Mouse (Mus musculus): ENCODE measurements around the gene Ttll4. TPM values are rescaled to one million over a fixed set of nuclear protein-coding genes. Genes with fewer than 3 reads are reported as not detected.

Ttll4 gene
- polyA plus RNA-seq, 1 experiment from 2014 or later, result 18.2 TPM

- peak; percentile 68 for ATAC-seq
- 3% methylated on average over 35 of the region's 35 CpGs for WGBS
- peak within 1 kb of the TSS; percentile 68 for H3K9ac ChIP-seq (replicated peaks)
- H3K4me2 ChIP-seq (replicated peaks), result peak within 1 kb of the TSS; percentile 80
- H3K9me3 ChIP-seq, result no peaks in the 10 kb centered on the region
- H3K4me1 ChIP-seq (replicated peaks), result peaks cover 13% of the 10 kb centered on the region
- peaks cover 20% of the 10 kb centered on the region for H3K27me3 ChIP-seq
- no peaks in the 10 kb centered on the region for H3K36me3 ChIP-seq
- H3K4me3 ChIP-seq (replicated peaks), result peak within 1 kb of the TSS; percentile 44
- no peak within 1 kb of the TSS for H3K27ac ChIP-seq
These were observed 51.7 kb downstream of the Ttll4 start, which contains the start of gene Cyp27a1 for GRCm38 (mm10) chr1:74713099-74713858. Gene Cyp27a1, plus strand, starts transcription at chr1:74713574.

DNA sequence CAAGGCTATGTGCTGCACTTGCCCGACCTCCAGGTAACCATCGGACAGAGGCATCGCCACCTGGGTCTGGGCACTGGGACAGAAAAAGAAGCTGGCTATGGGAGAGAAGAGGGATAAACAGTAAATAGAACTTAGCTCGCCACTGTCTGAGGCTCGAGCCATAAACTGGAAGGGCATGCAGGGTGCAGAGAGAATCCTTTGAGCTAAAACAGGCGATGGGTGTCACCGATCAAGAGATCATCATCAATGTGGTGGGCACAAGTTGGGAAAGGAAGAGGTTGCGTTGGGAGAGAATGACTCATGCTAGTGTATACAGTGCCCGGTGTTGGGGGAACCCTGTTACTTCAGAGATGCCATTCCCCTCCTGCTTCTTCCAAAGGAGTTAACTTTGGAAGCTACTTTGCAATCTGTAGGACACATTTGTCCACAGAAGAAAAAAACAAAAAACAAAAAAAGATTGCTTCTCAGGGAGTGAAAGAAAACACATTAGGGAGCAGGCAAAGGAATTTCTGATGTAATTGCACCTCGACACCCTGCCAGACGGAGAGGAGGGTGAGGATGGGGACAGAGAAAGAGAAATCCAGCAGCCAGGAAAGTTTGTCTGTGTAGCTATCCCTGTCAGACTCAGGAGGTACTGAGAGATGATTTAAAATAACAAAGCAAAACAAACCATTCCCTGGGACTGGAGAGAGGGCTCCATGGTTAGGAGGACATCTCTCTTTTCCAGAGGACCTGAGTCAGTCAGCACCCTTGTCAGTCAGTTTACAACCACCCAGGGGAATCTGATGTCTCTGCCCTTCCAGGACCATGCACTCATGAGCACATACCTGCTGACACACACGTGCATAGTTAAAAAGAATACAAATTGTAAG lies 52.5 kb downstream of the Ttll4 start:
- Histone ChIP-seq H3K27me3 (peaks cover 20% of the 10 kb centered on the region), H3K27ac (no peak overlapping the region), H3K4me2 (replicated peaks) (peak overlapping the region; percentile 80), H3K9me3 (no peaks in the 10 kb centered on the region), H3K36me3 (no peaks in the 10 kb centered on the region), H3K4me3 (replicated peaks) (peak overlapping the region; percentile 44), H3K9ac (replicated peaks) (peak overlapping the region; percentile 68), H3K4me1 (replicated peaks) (peaks cover 13% of the 10 kb centered on the region)
- 30% methylated on average over 12 of the region's 12 CpGs for WGBS
- no peak; the same call in 1 of the 2 replicates for ATAC-seq

DNA sequence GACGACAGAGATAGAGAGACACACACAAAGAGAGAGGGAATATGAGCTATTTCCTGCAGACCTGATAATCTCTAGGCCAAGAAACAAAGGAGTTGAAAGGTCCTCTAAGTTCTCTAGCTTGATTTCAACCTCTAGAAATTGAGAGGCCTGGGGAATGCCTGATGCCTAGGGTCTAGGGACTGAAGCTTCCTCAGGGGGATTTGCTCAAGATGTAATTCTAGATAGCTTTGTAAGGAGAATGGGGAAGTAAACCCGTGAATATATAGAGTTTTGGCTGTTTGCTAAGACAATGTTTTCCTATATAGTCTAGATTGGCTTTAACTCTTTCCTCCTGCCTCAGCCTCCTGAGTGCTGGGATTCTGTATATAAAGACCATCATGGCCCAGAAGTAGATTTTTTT lies 53.4 kb downstream of the Ttll4 start:
- Histone ChIP-seq H3K4me3 (replicated peaks) (no peak overlapping the region), H3K9ac (replicated peaks) (no peak overlapping the region), H3K4me1 (replicated peaks) (peaks cover 13% of the 10 kb centered on the region), H3K27me3 (peaks cover 20% of the 10 kb centered on the region), H3K4me2 (replicated peaks) (no peak overlapping the region), H3K27ac (no peak overlapping the region), H3K9me3 (no peaks in the 10 kb centered on the region), H3K36me3 (no peaks in the 10 kb centered on the region)
- 49% methylated on average over 2 of the region's 2 CpGs for WGBS
- ATAC-seq, result no peak

DNA sequence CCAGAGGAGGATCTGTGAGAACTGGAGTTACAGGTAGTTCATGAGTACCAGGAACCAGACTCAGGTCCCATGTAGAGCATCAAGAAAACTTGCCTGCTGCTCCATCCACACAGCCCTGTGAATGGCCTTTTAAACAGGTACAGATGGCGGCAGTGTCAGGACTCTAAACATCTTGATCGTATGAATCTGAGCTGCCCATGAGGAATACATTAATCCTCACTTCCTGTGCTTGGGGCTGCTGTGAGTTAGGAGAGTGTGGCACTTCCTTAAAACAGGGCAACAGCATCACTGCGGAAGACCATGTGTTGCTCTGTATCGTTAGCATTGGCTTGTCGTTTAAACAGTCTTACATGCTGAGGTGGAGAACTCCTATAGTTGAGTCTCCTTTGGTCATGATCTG lies 53.9 kb downstream of the Ttll4 start:
- ATAC-seq, result no peak
- Histone ChIP-seq H3K27ac (no peak overlapping the region), H3K9ac (replicated peaks) (no peak overlapping the region), H3K9me3 (no peaks in the 10 kb centered on the region), H3K4me2 (replicated peaks) (no peak overlapping the region), H3K36me3 (no peaks in the 10 kb centered on the region), H3K4me3 (replicated peaks) (no peak overlapping the region), H3K4me1 (replicated peaks) (peaks cover 13% of the 10 kb centered on the region), H3K27me3 (peaks cover 20% of the 10 kb centered on the region)
- WGBS, result 90% methylated on average over 5 of the region's 5 CpGs

GRCm38 (mm10) chr1:74715886-74716285 lies 54.3 kb downstream of the Ttll4 start:
- Histone ChIP-seq H3K4me3 (replicated peaks) (no peak overlapping the region), H3K27me3 (peaks cover 20% of the 10 kb centered on the region), H3K9ac (replicated peaks) (no peak overlapping the region), H3K36me3 (no peaks in the 10 kb centered on the region), H3K9me3 (no peaks in the 10 kb centered on the region), H3K27ac (no peak overlapping the region), H3K4me1 (replicated peaks) (peaks cover 13% of the 10 kb centered on the region), H3K4me2 (replicated peaks) (no peak overlapping the region)
- WGBS, result 89% methylated on average over 6 of the region's 6 CpGs
- no peak for ATAC-seq

GRCm38 (mm10) chr1:74718113-74718512 lies 56.6 kb downstream of the Ttll4 start:
- no peak for ATAC-seq
- 92% methylated on average over 8 of the region's 8 CpGs for WGBS
- Histone ChIP-seq H3K9ac (replicated peaks) (no peak overlapping the region), H3K36me3 (no peaks in the 10 kb centered on the region), H3K4me3 (replicated peaks) (no peak overlapping the region), H3K4me2 (replicated peaks) (no peak overlapping the region), H3K27me3 (peaks cover 19% of the 10 kb centered on the region), H3K4me1 (replicated peaks) (peaks cover 8% of the 10 kb centered on the region), H3K9me3 (no peaks in the 10 kb centered on the region), H3K27ac (no peak overlapping the region)

- WGBS, result 68% methylated on average over 3 of the region's 3 CpGs
- Histone ChIP-seq H3K9ac (replicated peaks) (no peak overlapping the region), H3K9me3 (0 out of 2 replicates have a peak, but pooled peaks cover 4% of the 10 kb centered on the region), H3K27ac (no peak overlapping the region), H3K4me3 (replicated peaks) (no peak overlapping the region), H3K36me3 (no peaks in the 10 kb centered on the region), H3K27me3 (peaks cover 7% of the 10 kb centered on the region), H3K4me1 (replicated peaks) (no peaks in the 10 kb centered on the region), H3K4me2 (replicated peaks) (no peak overlapping the region)
- ATAC-seq, result no peak
These were observed 57.7 kb downstream of the Ttll4 start for GRCm38 (mm10) chr1:74719281-74719680.

DNA sequence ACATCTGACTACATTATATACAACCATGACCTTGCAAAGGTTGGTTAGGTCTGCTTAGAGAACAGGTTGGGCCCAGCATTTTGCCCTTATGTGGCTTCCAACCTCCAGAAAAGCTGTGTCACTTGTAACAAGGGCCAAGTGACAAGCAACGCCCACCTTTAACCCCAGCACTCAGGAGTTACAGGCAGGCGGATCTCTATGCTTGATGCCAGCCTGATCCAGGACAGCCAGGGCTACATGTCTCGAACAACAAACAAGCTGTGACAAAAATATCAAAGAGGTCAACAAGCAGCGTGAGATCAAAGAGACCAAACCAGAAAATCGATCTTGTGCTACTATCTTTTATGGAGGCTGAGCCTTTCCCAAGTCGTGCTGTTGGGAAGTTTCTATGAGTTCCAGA lies 60.1 kb downstream of the Ttll4 start:
- ATAC-seq, result no peak
- Histone ChIP-seq H3K9me3 (0 out of 2 replicates have a peak, but pooled peaks cover 4% of the 10 kb centered on the region), H3K36me3 (no peaks in the 10 kb centered on the region), H3K9ac (replicated peaks) (no peak overlapping the region), H3K4me2 (replicated peaks) (no peak overlapping the region), H3K27me3 (no peaks in the 10 kb centered on the region), H3K4me3 (replicated peaks) (no peak overlapping the region), H3K27ac (no peak overlapping the region), H3K4me1 (replicated peaks) (no peaks in the 10 kb centered on the region)
- WGBS, result 76% methylated on average over 6 of the region's 6 CpGs

DNA sequence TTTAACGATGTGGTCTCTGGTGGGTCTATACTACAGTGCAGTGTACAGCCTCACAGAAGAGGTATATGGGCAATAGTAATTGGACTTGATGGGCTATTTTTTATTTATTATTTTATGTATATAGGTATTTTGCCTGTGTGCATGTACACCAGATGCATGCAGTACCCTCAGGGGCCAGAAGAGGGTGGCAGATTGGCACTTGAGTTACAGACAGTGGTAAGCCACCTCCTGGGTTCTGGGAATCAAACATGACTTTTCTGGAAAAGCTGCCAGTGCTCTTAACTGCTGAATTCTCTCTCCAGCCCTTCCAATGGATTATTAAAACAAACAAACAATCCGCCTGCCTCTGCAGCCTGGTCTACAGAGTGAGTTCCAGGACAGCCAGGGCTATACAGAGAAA lies 62.2 kb downstream of the Ttll4 start:
- WGBS, result 74% methylated on average over 2 of the region's 2 CpGs
- no peaks in the 10 kb centered on the region for H3K36me3 ChIP-seq
- no peak overlapping the region for H3K4me3 ChIP-seq (replicated peaks)

DNA sequence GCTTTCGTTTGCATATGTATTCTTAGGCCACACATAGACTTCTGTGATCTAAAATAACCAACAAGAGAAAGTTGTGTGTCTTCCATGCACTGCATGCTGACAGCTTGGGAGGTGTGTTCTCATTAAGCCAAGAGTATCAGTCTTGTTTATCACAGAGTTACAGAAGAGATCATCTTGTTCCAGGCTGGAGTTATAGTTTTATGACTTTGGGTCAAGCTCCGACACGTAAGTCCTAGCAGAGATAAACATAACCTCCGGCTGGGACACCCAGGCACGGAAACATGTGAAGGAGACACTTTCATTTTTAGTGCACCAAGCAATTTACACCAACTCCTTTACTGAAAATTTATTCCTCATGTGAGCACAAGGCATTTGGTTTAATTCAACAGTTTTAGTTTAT lies 64.6 kb downstream of the Ttll4 start:
- no peaks in the 10 kb centered on the region for H3K36me3 ChIP-seq
- no peak overlapping the region for H3K4me3 ChIP-seq (replicated peaks)
- no peaks in the 10 kb centered on the region for H3K27me3 ChIP-seq
- no peak overlapping the region for H3K27ac ChIP-seq
- no peaks in the 10 kb centered on the region for H3K4me1 ChIP-seq (replicated peaks)
- no peak overlapping the region for H3K4me2 ChIP-seq (replicated peaks)
- no peak overlapping the region for H3K9ac ChIP-seq (replicated peaks)
- ATAC-seq, result no peak
- 84% methylated on average over 5 of the region's 5 CpGs for WGBS
- H3K9me3 ChIP-seq, result 0 out of 2 replicates have a peak, but pooled peaks cover 4% of the 10 kb centered on the region

More for the DNA sequence above, 62.2 kb downstream of the Ttll4 start:
- Histone ChIP-seq H3K9ac (replicated peaks) (no peak overlapping the region), H3K4me1 (replicated peaks) (no peaks in the 10 kb centered on the region), H3K27me3 (no peaks in the 10 kb centered on the region), H3K4me2 (replicated peaks) (no peak overlapping the region), H3K27ac (no peak overlapping the region), H3K9me3 (0 out of 2 replicates have a peak, but pooled peaks cover 4% of the 10 kb centered on the region)
- no peak for ATAC-seq

GRCm38 (mm10) chr1:74726674-74727073 lies 65.1 kb downstream of the Ttll4 start:
- no peak overlapping the region for H3K4me3 ChIP-seq (replicated peaks)
- no peak overlapping the region for H3K27ac ChIP-seq
- no peak overlapping the region for H3K4me2 ChIP-seq (replicated peaks)
- no peak for ATAC-seq
- H3K36me3 ChIP-seq, result no peaks in the 10 kb centered on the region
- H3K27me3 ChIP-seq, result no peaks in the 10 kb centered on the region
- H3K4me1 ChIP-seq (replicated peaks), result no peaks in the 10 kb centered on the region
- 89% methylated on average over 5 of the region's 5 CpGs for WGBS
- 0 out of 2 replicates have a peak, but pooled peaks cover 4% of the 10 kb centered on the region for H3K9me3 ChIP-seq
- H3K9ac ChIP-seq (replicated peaks), result no peak overlapping the region

DNA sequence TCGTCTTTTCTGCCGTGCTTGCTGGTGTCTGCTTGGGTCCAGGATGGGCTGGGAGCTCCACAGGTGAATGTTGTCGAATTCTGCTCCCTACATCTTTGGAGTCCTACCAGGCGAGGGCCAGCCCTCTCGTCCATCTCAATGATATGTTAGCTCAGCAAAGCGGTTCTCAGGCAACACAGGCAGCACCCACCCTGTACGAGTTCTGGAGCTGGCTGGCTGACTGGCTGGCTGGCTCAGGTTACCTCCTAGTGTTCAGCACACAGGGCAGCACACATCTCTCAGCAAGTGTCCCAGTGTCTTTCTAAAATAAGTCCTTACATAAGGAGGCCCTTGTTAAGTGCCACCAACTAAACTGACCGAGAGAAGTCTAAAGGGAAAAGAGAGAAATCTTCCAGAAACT lies 66.9 kb downstream of the Ttll4 start:
- Histone ChIP-seq H3K4me1 (replicated peaks) (no peaks in the 10 kb centered on the region), H3K4me2 (replicated peaks) (no peak overlapping the region), H3K4me3 (replicated peaks) (no peak overlapping the region), H3K9me3 (0 out of 2 replicates have a peak, but pooled peaks cover 4% of the 10 kb centered on the region), H3K27me3 (no peaks in the 10 kb centered on the region), H3K27ac (no peak overlapping the region), H3K36me3 (no peaks in the 10 kb centered on the region), H3K9ac (replicated peaks) (no peak overlapping the region)
- 81% methylated on average over 8 of the region's 8 CpGs for WGBS
- no peak for ATAC-seq
